Mouse (Mus musculus) T-helper 2 cell (primary cell): ENCODE measurements around the gene Sv2b.

Experiments used
- in situ Hi-C: fragments of 300-600 bp; cut with MboI, MseI; formaldehyde crosslinking; loops from one replicate; pipeline ENCODE4 v1.15.1; 2025; ENCODE audit warnings: high pct_unique_total_duplicates

Gene Sv2b

DNA sequence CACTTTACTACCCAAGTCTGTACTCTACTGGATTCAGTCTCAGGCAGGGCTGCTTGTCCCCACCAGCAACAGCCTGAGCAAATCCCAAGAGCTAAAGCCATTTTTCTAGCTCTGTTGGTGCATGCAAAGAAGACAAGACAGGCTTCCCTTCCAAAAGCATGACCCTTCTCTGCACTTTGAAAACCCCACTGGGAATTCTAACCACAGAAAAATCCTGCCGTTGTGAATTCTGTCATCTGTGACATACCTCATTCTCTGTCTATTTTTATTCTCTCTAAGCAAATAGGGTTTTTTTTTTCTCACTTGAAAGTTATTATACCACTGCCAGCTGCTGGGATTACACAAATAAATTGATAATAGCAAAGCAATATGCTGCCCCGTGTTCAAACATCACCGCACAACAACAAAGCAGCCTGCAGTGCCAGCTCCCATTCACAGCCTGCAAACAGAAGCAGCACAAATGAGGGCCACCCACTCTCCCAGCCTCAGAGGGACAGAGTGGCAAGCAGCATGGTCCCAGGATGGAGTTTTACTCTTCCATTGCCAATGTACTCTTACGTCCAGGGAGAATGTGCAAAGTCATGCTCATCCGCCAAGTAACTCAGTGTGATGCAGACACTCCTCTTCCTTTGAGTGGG, 13.7 kb downstream of the Sv2b start:
- in situ Hi-C loops: loop anchor here (10.0 kb wide), 1 partner anchor 1569 kb away; no protein-coding TSS in a partner anchor

DNA sequence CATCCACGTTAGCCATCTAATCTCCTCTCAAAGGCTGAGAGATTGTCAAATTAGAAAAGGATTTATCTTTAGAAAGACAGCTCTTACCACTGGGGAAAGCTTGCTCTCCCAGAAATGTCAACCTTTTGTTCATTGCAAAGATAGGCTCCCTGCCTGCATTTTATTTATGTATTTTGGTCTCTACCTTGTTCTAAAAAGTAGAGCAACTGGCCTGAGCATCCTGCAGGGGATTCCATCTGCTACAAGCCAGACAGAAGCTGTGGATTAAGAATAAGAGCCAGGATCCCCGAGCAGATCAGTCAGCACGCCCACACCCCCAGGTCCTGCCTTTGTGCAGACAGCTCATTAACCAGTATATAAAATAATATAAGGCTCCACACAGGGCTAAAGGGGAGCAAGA, 16.8 kb downstream of the Sv2b start:
- in situ Hi-C loops: loop anchor here (10.0 kb wide), 1 partner anchor 1573 kb away; no protein-coding TSS in a partner anchor

DNA sequence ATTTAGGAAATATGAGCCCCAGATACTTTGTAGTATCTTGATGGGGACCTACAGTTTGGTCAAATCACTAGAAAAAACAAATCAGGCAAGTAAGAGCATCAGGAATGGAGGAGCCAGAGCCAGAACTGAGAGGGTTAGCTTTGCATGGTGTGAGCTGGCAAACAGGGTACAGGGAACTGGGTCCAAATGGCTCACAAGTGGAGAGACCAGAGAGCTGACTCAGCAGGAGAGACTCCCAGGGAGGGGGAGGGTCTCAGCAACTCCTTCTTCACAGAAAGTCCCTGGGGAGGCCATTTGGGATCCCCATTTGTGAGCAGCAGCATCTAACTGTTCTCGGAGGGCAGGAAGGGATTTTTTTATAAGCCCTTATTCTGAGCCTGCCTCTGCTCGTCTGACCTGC, 18.5 kb downstream of the Sv2b start:
- in situ Hi-C loops: loop anchor here (10.0 kb wide), 1 partner anchor 1574 kb away; no protein-coding TSS in a partner anchor

DNA sequence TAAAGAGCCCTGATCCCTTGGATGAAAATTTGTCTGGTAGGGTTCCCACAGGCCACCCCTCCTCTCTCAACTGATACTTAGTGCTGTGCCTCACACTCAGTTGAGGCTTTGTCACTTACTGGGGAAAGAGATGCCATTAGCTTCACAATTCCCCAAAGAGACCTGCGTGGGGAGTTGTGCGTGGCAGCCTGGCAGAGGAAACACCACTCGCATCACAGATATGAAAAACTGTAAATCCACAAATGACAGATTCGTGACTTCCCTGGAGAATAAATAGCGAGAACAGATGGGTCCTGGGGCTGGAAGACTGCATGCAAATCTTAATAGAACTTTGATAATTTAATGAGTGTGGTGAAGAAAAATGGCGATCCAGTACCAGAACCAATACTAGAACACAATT, 21.8 kb downstream of the Sv2b start:
- in situ Hi-C loops: no loop called here

DNA sequence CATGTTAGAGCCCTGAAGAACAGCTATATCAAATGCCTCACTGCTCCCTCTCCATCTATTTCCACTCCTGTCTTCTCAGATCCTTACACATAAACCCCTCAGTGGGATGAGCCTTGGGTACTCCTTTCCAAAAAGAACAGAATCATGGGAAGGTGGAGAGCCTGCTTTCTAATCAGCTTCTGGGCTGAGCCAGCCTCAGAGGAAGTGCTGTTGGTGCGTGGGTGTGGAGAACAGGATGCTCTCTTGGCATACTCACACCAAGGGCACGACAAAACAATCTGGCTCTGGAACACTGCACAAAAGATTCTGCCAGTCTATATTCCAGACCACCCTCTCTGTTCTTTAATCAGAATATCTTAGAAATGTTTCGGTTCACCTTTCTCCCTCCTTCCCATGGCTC, 26.1 kb downstream of the Sv2b start:
- in situ Hi-C loops: no loop called here

DNA sequence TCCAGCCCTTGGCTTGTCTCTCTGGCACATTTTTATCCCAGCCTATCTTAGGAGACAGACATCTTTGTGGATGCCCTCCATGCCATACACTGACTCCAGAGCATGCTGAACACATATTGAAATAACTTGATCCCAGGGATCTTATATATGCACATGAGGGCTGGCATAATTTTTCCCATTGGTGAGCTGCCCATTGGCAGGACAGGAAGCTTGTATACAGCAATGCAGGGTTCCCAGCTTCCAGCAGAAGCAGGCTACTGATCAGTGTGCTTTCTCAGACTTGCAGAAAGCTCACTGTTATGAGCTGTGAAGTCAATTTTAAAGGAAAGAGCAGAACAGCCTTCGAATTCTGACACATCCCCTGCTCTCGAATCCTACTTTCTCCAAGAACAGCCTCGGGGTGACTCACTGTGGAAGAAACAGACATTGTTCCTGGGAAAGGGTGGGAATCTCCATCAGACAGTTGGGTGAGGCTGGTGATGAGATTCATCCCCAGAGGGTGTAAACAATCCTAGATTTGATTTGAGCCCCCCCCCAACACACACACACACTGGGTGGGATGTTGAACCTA, 26.9 kb downstream of the Sv2b start:
- in situ Hi-C loops: no loop called here

DNA sequence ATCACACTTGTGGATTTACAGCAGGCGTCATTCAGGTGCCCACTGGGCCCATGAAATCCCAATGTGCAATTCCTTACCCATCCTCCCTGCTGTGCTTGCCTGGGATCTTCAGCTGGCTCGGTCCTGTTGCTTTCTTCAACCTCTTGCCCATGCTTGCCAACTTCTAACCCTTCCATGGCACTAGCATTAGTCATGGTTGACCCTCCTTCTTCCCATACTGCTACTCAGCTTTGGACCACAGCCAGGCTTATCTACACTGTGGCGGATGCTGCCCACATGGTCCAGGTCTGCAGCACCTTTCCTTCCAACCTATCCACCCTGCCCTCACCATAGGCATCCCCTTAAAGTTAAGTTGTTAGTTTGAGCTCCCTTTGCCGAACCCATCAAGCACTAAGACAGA, 28.0 kb downstream of the Sv2b start:
- in situ Hi-C loops: no loop called here

DNA sequence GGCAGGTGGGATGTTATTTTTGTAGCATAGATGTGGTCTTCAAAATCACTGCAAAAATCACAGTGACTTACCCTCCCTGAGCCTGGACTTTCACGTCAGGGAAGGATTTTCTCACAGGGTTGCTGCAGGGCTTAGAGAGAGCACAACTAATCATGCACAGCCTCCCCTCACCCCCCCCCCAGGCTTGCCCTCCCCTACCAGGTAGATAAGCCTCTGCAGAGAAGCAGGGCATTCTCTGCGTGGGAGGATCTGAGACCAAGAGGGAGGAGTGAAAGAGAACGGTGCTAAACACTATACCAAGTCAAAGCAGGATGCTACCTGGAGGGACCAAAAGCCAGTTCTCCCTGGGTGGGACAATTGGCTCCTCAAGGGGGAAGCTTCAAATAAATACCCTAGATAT, 31.2 kb downstream of the Sv2b start:
- in situ Hi-C loops: loop anchor here (10.0 kb wide), 1 partner anchor 1167 kb away; no protein-coding TSS in a partner anchor

DNA sequence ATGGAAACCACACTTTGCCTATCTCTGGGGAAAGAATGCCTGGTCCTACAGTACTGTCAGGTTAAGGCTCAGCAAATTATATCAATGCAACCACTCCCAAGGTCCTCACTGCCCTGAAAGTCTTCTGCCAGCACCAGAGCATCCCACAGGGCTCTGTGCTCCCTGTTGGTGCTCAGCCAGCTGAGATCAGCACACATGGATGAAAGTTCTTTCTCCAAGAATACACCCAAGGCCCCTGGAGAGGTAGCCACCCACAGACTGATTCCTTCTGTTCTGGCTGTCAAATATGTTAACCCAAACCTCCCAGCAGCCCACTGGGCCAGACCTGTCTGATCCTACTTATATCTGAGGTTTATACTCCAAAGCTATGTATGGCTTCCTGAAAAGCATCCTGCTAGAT, 32.3 kb downstream of the Sv2b start:
- in situ Hi-C loops: loop anchor here (10.0 kb wide), 1 partner anchor 1168 kb away; no protein-coding TSS in a partner anchor

DNA sequence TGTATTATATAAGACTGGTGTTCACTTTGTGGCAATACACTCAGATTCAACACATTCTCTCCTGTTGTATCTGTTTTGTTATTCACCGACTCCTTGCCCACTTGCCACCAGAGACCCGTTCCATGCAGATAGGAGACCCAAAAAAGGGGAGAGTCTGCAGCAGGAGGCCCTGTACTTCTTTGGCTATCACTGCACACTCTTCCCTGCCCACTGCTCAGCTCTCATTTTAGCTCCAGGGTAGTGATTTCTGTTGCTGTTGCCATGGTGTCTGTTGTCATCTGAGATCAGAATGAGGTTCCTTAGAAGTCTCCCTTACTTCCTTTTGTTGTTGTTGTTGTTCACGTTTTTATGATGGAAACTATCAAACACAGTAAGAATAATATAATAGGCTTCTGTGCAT, 34.5 kb downstream of the Sv2b start:
- in situ Hi-C loops: loop anchor here (10.0 kb wide), 1 partner anchor 1170 kb away; no protein-coding TSS in a partner anchor

DNA sequence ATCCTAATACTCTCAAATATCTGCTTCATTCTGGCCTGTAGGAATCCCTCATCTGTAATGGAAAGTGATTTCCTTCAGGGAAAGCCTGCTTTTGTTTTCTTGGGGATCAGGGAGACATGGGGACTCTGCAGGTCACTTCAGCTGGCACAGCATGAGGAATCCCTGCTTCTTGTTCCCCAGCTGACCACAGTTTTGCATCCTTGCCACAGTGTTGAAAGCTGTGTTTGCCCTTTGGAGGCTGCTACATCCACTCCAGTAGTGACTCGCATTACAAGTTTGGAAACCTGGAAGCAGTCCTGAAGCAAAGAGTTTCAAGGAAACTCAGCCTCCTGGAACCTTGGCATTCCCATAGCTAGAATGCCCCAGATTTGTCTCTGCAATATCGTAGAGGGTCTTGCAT, 35.4 kb downstream of the Sv2b start:
- in situ Hi-C loops: loop anchor here (10.0 kb wide), 1 partner anchor 1171 kb away; no protein-coding TSS in a partner anchor

DNA sequence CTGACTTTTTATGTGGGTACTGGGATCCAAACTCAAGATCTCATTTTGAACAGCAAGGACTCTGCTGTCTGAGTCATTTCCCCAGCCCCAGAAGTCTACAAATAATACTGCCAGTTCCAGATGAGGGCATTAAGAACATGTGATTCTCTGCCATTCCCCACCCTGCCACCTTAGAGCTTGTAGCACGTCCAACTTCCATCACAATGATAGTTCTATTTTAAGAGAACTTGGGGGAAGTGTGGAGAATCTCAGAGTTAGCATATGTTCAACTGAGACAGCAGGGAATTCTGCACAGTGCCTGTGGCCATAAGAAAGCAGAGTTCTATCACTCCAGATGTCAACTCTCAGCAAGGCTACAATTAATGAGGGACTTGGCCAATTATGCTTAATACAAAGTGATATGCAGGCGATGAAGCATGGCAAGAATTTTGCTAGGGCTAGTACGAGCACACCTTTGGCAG, 37.1 kb downstream of the Sv2b start:
- in situ Hi-C loops: loop anchor here (10.0 kb wide), 1 partner anchor 1173 kb away; no protein-coding TSS in a partner anchor

DNA sequence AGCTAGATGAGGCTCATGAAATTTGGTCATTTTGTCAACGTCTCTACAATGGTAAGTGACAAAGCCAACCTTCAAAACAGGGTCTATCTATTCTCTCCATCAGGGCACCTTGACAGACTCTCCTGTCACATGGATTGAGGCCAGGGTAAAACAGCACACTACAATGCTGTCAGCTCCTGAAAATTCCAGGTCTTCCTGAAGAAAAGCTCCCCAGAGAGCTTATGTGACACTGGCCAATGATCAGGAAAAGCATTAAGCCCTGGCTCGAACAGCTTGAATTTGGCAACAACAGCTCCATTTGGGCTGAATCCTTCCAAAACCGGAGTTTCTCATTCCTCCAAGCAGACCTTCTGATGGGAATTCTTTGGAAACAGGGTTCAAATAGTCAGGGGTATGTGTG, 37.8 kb downstream of the Sv2b start:
- in situ Hi-C loops: loop anchor here (10.0 kb wide), 1 partner anchor 1173 kb away; no protein-coding TSS in a partner anchor

DNA sequence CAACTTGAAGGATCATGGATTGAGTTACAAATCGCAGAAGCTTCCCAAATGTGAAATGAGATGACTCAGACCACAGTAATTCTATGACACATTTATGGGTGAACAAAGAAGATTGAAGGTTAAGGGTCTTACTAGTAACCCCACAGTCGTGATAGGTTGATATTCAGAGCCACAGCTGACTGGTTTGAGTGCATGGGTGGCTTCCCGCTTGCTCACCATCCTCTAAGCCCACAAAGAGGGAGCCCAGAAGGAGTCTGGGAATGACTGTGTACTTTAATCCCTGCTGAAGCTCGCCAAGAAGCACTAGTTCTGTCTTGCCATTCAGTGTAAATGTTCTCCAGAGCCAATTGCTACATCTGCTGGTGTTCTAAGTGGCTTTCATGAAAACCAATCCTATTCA, 41.8 kb downstream of the Sv2b start:
- in situ Hi-C loops: no loop called here

DNA sequence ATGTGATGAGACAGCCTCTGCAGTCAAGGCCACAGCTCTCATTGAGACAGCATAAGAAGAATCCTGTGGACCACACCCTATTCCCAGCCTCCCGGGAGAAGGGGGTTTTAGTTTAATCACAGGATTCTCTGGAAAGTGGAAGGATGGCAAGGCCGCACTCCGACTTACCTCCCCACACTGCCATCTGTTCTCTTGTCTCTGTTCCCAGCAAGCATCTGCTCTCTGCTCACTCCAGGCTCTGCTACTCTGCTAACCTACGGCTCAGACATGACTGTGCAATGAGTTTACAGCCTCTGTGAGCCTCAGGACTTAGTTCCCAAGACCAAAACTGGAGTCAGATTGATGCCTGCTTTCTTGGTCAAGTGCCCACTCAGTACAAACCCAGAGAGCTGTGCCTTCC, 43.8 kb downstream of the Sv2b start:
- in situ Hi-C loops: no loop called here

DNA sequence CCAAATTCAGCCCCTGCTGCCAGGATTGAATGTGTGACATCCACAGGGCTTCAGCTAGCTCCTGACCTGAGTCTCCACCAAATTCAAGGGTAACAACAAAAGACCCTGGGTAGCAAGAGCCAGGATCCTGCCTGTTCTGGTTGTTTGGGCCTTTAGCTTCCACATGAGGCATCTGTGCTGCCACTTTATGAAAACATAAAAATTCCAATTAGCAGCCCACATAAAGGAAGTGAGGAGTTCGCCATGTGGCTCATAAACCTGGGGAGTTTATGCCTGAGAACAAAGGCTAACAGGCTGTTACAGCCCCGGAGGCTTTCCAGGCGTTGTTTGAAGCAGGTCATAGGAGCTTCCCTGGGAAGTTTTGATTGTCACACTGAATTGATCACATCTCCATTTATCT, 49.1 kb downstream of the Sv2b start:
- in situ Hi-C loops: no loop called here

DNA sequence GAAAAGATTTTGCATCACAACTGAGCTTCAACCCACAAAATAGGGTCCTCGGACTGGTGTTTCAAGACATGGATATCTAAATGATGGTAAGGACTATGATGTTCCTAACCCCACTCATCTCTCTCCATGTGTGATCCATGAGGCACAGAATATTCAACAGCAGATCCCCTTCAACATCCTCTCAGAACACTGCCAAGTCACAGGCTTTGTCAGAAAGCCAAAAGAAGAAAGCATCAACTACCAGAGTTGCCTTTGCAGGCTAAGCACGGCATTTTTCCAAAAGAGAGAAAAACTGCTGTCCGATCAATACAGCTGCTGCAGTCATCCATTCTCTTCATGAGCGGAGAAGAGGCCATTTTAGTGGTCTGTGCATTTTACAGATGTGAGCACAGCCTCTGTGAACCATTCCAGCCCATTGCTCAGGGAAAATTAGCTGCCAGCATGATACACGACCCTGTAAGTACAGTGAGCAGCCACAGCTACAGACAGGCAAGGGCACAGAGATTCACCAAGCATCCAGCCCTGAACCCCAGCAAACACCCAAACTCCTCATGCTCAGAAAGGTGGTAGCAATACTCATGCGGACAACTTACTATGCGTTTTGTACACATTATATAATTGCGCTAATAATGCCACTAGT, 55.3 kb downstream of the Sv2b start:
- in situ Hi-C loops: no loop called here

DNA sequence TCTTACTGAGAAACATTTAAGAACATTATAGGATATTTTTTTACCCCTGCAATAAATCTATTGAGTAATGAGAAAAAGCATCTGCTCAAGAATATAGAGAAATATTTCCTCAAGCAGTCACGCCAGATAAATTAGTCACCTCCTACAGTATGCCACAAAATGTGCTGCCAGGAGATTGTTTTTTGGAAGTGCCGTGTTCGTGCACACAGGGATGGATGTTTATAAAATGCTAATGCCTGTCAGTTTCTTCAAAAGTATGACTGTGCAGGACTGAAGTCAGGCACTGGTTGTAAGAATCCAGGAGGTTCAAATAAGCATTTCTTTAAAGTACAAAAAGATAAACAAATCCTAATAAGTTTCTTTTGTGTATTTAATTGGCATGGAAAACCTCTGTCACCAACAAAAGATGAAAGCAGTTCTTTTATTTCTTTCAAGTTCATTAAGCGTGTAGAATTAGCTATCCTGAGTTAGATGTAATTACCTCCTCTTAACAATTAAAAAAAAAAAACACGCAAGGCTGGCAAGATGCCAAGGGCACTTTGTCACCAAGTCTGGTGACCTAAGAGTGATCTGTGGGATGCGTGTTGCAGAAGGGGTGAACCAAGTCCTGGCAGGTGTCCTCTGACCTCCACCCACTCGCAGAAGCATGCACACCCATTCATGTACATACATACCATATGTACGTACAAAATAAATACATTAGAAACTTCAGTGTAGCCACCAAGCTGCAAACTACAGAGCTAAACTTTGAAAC, 68.1 kb downstream of the Sv2b start:
- in situ Hi-C loops: no loop called here

DNA sequence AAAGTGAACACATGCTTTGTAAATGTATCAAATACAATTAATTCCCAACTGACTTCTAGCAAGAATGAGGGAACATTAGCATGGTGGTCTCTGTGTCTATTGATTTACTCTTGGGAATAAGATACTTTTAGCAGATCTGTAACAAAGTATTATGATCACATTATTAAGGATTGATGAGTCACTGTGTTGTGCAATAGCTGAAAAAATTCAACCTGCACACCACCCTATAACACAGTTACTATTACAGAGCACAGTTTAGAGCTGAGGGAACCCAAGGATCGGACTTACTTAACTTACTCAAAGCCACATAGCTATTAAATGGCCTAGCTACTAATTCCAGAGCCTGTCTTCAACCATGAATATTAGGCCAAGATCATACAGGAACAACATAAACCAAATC, 72.7 kb downstream of the Sv2b start:
- in situ Hi-C loops: no loop called here

DNA sequence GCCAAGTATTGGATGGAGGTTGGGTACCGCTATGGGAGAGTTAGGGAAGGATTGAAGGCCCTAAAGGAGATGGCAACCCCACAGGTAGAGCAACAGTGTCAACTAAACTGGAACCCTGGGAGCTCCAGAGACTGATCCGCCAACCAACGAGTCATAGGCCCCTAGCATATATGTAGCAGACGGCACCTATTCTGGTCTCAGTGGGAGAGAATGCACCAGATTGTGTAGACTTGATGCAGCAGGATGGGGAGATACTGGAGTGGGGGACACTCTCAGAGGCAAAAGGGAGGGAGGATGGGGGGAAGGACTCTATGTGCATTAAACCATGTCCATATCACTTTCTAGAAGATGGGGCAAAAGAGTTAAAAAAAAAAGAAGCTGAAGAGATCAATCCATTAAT, 84.9 kb downstream of the Sv2b start:
- in situ Hi-C loops: no loop called here

DNA sequence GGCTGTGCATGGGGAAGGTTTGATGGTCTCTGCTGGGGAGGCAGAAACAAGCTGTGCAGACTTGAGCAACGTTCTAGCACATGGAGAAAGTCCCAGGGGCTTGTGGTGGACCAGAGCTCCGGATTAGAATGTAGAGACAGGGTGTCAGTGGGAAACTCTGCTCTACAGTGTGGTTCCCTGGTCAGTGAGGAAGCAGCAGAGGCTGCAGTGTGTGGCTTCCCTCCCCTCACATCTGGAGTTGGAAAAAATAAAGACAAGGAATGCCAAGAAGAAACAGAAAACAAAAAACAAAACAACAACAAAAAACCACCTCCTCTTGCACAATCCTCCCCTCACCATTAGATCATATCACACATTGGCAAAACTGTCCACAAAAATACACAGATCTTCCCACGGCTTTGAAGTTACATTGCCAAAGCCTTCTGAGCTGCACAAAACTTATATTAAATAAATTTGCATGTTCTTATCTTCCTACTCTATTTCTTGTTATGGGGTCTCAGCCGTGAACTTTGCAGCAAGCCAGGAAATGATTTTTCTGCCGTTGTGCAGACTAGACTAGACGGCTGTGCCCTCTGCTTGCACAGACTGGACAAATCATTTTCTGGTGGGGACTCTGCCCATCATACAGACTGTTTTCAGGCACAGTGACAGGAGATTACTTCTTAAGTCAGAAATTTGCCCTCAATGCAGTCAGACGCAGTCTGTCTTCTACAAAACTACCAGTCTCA, 86.2 kb downstream of the Sv2b start:
- in situ Hi-C loops: no loop called here
